Mouse (Mus musculus): ENCODE results near the gene Six3.

The Six3 gene

DNA sequence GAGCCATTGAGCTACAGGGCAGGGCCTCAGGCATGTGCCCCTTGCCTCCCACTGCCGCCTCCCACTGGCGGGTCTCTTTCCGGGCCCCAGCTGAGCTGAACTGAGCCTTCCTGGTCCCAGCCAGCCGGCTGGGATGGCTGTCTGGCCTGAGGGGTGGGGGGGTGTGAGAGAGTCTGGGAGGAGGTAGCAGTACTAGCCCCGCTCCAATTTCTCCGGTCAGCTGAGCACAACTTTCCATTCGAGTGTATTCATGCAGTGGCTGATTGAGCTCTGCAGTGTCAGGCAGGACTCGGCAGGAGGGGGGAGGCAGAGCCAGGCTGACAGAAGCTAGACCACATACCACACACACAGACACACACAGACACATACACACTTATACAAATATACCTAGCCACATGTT, 15.4 kb downstream of the Six3 start:
- TF ChIP-seq GATA4 (IDR thresholded peaks at IDR 0.05; ENCODE audit: insufficient replicate concordance, low read length): no peak

DNA sequence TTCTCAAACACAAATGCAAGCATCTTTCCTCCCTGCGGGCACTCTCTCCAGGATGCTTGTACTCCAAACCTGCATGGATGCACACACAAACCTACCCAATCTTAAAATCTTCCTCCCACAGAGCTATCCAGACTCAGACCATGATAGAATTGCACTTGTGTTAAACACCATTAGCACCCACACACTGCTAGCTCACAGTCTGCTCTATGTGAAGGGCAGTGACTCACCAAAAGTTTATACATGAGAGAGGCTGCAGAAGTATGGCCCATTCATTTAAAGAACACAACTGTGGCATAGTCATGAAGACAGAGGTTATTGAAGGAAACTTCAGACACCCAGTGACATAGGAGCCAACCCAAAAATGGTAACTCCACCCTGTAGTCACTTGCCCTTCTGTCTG, 16.0 kb downstream of the Six3 start:
- TF ChIP-seq GATA4 (IDR thresholded peaks at IDR 0.05; ENCODE audit: insufficient replicate concordance, low read length): no peak

DNA sequence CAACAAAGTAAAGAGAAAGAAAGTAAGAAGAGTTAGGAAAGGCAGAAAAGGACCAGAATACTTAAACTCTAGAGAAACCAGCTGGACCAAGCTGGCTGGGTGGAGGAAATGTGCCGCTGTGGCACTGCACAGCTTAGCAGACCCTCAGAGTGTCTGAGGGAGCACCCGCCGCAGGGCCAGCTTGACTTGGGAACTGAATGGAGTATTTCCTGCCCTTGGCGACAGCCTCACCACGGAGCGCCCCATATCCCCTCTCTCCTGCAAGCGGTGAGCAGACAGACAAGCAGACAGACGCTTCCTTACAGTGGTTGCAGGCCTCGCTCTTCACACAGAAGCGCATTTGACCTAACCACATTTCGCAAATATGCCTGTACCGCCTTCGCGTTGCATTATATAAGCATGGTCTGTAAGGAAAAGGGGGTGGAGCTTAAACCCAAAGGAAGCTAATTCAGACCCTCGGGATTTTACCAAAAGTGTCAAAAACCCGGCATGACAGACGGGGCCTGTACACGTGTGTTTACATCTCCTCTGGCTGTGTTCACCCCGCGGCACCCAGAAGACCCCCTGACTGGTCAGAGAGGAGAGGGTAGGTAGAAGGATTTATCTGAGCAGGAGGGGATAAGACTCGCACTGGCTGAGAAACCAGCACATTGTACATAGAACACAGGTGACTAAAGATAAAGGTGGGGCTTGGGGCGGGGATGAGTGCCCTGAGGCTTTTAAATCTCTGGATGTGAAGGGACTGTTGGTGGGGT, 17.1 kb downstream of the Six3 start:
- no peak for TF ChIP-seq GATA4 (IDR thresholded peaks at IDR 0.05; ENCODE audit: insufficient replicate concordance, low read length)

DNA sequence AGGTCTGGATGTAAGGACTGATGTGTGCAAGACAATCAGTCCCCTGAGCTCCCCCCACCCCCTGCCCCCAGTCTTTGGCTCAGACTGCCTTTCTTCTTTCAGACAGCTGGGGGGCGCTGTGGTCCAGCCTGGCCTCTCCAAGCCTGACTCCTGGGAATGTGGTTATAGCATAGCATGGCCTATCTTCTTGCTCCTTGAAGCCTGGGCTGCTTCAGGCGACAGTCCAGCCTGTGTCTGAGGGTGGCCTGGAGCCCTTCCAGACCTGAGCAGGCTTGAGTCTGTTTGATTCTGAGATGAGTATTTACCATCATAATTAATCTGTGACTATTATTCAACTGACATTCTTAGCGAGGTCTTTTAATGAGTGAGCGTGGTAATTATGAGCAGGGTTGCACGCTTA, 17.7 kb downstream of the Six3 start:
- TF ChIP-seq GATA4 (IDR thresholded peaks at IDR 0.05; ENCODE audit: insufficient replicate concordance, low read length): no peak

DNA sequence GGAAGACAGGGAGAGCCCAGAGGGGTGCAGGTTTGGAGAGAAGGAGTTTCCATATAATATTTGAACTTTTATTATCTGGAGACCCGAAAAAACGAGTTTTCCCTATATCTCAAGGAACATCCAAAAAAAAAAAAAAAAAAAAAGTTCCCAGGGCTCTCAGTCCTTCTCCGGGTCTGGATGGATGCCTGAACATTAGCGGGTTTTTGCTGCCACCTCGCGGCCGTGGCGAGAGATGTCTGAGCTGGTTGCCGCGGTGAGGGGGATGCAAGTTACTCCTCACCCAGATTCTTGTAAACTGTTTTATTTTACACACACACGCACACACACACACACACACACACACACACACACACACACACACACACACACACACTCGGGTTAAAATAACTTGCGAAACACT, 20.2 kb downstream of the Six3 start:
- TF ChIP-seq GATA4 (IDR thresholded peaks at IDR 0.05; ENCODE audit: insufficient replicate concordance, low read length): no peak

DNA sequence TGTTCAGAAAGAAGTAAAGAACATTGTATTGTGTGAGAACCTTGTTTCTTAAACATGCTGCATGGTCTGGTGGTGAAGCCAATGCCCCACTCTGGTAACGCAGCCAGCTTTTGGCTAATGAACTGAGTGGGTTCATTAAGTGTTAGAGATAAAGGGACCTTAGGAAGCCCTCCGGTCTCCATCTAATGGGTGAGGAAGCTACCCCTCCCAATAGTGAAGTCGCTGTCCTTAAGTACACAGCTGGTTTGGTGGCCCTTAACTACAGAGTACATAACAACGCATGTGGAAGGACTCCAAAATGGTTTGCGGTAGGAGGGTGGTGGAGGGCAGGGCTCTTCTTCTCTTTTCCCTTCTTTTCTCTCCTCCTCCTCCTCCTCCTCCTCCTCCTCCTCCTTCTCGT, 24.5 kb downstream of the Six3 start:
- no peak for TF ChIP-seq GATA4 (IDR thresholded peaks at IDR 0.05; ENCODE audit: insufficient replicate concordance, low read length)

DNA sequence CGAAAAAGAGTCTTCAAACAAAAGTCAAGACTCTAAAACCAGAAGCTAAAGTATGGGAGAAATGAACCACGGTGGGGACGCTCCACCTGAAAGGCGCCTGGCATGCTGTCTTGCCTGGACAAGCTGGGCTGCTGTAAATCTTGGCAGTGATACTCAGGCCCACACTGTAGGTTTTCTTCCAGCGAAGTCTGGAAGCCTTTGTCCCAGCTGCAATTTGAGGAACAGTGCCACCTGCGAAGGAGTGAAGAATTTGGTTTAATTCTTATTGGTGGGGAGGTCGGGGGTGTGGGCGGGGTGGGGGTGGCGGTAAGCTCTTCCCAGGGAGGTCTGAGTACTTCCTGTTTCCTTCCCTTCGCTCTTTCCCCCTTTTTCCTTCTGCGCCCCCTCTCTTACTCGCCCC, 31.9 kb downstream of the Six3 start:
- TF ChIP-seq GATA4 (IDR thresholded peaks at IDR 0.05; ENCODE audit: insufficient replicate concordance, low read length): no peak

DNA sequence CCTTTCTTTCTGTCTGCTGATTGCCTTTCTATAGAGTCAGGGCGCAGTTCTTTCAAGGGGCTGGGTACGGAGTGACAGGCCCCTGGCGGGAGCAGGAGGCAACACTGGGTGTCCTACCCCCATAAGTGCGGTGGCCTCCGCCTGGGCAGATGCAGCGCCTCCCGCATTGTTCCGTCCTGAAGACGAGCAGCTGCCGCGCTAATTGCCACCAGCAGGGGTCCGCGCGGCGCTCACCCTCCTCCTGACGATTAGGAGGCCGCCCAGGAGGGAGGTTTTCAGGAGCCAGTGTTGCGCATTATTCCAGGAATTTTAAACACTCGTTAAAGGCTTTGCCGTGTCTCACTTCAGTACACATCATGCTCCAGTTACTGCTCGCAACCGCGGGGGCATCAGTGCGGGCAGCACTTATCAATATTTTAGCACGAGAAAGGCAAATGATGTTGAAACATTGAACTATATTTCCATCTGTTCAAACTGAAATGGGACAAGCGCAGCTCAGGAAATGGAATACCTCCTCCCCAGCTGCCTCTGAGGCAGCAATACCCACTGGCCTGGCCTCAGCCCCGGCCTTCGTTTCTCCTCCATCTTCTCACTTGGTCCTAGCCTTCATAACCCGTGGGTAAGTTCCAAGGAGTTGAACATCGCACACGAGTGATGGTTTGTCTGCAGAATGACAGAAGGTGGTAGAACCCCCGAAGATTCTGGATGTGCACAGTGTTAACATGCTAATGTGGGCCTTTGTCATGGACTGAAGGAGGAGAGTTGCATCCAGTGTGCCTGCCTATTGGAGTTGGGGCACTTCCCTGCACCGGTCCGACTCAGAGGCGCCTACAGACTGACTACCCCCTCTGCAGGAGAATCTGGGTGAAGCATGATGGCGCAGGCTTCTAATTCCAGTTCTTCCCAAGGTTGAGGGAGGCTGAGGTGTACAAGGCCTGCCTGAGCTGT, 32.6 kb downstream of the Six3 start:
- TF ChIP-seq GATA4 (IDR thresholded peaks at IDR 0.05; ENCODE audit: insufficient replicate concordance, low read length): no peak

DNA sequence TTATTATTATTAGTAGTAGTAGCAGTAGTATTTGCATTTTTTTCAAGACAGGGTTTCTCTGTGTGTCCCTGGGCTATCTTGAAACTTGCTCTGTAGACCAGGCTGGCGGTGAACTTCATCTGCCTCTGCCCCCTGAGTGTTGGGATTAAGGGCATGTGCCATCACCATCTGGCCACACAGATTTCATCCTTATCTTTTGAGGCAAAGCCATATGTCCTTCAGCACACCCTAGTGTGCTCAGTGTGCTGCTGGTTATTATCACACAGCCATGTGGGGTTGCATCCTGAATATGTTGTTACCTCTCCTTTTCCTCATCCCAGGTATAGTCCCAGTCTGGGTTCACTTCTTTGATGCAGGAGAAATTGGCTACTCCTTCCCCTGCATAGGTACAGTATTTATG, 46.6 kb downstream of the Six3 start:
- TF ChIP-seq GATA4 (IDR thresholded peaks at IDR 0.05; ENCODE audit: insufficient replicate concordance, low read length): no peak

DNA sequence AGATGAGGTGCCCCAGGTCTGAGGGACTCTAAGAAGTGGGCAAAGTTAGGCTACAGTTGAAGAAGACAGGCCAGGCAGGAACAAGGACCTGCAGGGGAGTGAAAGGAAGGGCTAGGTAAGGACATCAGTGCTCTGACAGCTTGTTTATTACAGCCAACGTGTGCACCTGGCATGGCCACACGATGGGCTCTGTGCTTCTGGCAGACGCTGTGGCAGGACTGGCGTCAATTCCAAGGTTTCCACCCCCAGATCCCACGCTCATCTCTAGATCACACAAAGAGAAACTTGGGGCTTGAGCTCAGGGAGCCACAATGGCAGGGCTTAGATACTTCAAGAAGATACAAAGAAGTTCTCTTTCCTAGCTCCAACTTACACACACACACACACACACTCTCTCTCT, 48.1 kb downstream of the Six3 start:
- TF ChIP-seq GATA4 (IDR thresholded peaks at IDR 0.05; ENCODE audit: insufficient replicate concordance, low read length): no peak

DNA sequence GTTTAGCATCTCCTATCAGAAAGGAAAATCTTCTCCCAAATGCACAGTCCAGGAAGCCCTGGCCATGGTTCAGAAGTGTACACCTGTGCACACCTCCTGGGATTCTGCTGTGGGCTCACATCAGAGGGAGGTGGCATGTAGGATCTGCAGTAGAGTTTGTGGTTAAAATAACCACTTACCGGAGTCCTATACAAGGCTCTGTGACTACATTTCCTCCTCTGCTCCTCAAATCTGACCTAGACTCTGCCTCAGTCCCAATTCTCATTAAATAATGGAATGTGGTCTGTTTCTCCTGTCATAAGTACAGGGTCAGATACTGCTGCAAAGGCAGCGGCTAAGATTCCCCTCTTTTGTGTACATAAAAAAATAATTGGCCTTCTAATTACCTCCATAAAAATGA, 50.8 kb downstream of the Six3 start:
- TF ChIP-seq GATA4 (IDR thresholded peaks at IDR 0.05; ENCODE audit: insufficient replicate concordance, low read length): no peak

DNA sequence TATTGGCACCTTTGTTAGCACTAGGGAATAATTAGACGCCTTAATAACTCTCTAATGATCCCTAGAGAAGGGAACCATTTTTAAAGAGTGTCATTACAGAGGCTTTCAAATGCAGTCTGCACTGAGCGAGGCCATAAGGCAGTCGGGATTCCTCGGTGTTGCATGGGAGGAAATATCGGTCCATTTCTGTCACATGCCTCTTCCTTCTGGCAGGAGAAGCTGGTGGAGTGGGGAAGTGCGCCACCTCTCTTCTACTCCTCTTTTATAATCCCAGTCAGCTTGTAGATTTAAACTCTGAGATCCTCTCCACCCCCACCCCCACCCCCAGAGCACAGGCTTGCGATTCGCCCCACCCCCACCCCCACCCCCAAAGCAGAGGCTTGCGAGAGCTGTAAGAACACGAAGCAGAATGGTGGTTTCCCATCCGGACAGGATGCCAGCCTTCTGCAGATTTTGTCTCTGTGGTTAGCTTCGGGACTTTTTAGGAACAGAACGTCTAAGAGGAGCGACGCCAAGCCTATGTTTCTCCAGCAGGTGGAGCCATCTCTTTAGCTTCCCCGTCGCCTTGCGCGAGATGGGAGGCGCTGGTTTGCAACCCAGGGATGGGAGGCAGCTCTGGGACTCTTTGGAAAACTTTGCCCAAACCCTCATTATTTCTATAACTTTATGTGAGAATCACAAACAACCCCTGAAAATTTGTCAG, 51.4 kb downstream of the Six3 start:
- no peak for TF ChIP-seq GATA4 (IDR thresholded peaks at IDR 0.05; ENCODE audit: insufficient replicate concordance, low read length)
